Mouse (Mus musculus): ENCODE data around the gene Top2a. TPM values are rescaled to one million over a fixed set of nuclear protein-coding genes. Genes with fewer than 3 reads are reported as not detected.

The Top2a gene
- polyA plus RNA-seq, 1 experiment from 2014 or later: 476 TPM

- 92% methylated on average over 18 of the region's 18 CpGs for WGBS
- DNase-seq (ENCODE audit: low spot score) (no peak), ATAC-seq (replicated peaks; ENCODE audit: low FRiP score) (no peak)
- H3K4me3 ChIP-seq (ENCODE audit: low read depth, low read length): no peak overlapping the region
- no peaks in the 10 kb centered on the region for H3K36me3 ChIP-seq (ENCODE audit: control insufficient read depth, insufficient read depth, low read length)
- H3K9me3 ChIP-seq (ENCODE audit: control insufficient read depth, low read length): no peaks in the 10 kb centered on the region
- H3K4me1 ChIP-seq (replicated peaks; ENCODE audit: control insufficient read depth, insufficient read depth, low read length): peaks cover 15% of the 10 kb centered on the region
- H3K27ac ChIP-seq (ENCODE audit: low read depth, low read length): no peak overlapping the region
- H3K9ac ChIP-seq (ENCODE audit: low read length): no peak overlapping the region
- H3K4me2 ChIP-seq (ENCODE audit: low read depth, low read length, severe bottlenecking): no peak overlapping the region
- H3K27me3 ChIP-seq (ENCODE audit: control insufficient read depth, insufficient read depth, low read length): no peaks in the 10 kb centered on the region
These were observed 75.9 kb downstream of the Top2a start for GRCm38 (mm10) chr11:98947969-98948569.

GRCm38 (mm10) chr11:98945605-98945977, 78.4 kb downstream of the Top2a start:
- no peak for ATAC-seq (replicated peaks; ENCODE audit: low FRiP score)
- no peak for DNase-seq (ENCODE audit: low spot score)
- Histone ChIP-seq H3K4me3 (ENCODE audit: low read depth, low read length) (no peak overlapping the region), H3K27me3 (ENCODE audit: control insufficient read depth, insufficient read depth, low read length) (no peaks in the 10 kb centered on the region), H3K9me3 (ENCODE audit: control insufficient read depth, low read length) (no peaks in the 10 kb centered on the region), H3K4me2 (ENCODE audit: low read depth, low read length, severe bottlenecking) (no peak overlapping the region), H3K4me1 (replicated peaks; ENCODE audit: control insufficient read depth, insufficient read depth, low read length) (peaks cover 29% of the 10 kb centered on the region), H3K36me3 (ENCODE audit: control insufficient read depth, insufficient read depth, low read length) (no peaks in the 10 kb centered on the region), H3K27ac (ENCODE audit: low read depth, low read length) (no peak overlapping the region), H3K9ac (ENCODE audit: low read length) (no peak overlapping the region)
- 61% methylated on average over 3 of the region's 3 CpGs for WGBS

- Histone ChIP-seq H3K4me3 (ENCODE audit: low read depth, low read length) (no peak overlapping the region), H3K36me3 (ENCODE audit: control insufficient read depth, insufficient read depth, low read length) (no peaks in the 10 kb centered on the region), H3K27me3 (ENCODE audit: control insufficient read depth, insufficient read depth, low read length) (no peaks in the 10 kb centered on the region), H3K4me1 (replicated peaks; ENCODE audit: control insufficient read depth, insufficient read depth, low read length) (peaks cover 32% of the 10 kb centered on the region), H3K4me2 (ENCODE audit: low read depth, low read length, severe bottlenecking) (no peak overlapping the region), H3K9me3 (ENCODE audit: control insufficient read depth, low read length) (no peaks in the 10 kb centered on the region), H3K9ac (ENCODE audit: low read length) (no peak overlapping the region), H3K27ac (ENCODE audit: low read depth, low read length) (no peak overlapping the region)
- no peak for ATAC-seq (replicated peaks; ENCODE audit: low FRiP score)
- WGBS: 30% methylated on average over 11 of the region's 11 CpGs
- DNase-seq (ENCODE audit: low spot score): no peak
These were observed 78.9 kb downstream of the Top2a start for GRCm38 (mm10) chr11:98944897-98945604.

- WGBS: 35% methylated on average over 14 of the region's 14 CpGs
- DNase-seq (ENCODE audit: low spot score) (no peak), ATAC-seq (replicated peaks; ENCODE audit: low FRiP score) (no peak)
- H3K36me3 ChIP-seq (ENCODE audit: control insufficient read depth, insufficient read depth, low read length): no peaks in the 10 kb centered on the region
- H3K27me3 ChIP-seq (ENCODE audit: control insufficient read depth, insufficient read depth, low read length): no peaks in the 10 kb centered on the region
- H3K9ac ChIP-seq (ENCODE audit: low read length): peak overlapping the region; percentile 37; the same call in 1 of the 2 replicates
- H3K4me2 ChIP-seq (ENCODE audit: low read depth, low read length, severe bottlenecking): no peak overlapping the region
- peaks cover 33% of the 10 kb centered on the region for H3K4me1 ChIP-seq (replicated peaks; ENCODE audit: control insufficient read depth, insufficient read depth, low read length)
- H3K4me3 ChIP-seq (ENCODE audit: low read depth, low read length): no peak overlapping the region
- no peaks in the 10 kb centered on the region for H3K9me3 ChIP-seq (ENCODE audit: control insufficient read depth, low read length)
- H3K27ac ChIP-seq (ENCODE audit: low read depth, low read length): peak overlapping the region; percentile 41
These were observed 80.1 kb downstream of the Top2a start for GRCm38 (mm10) chr11:98943741-98944461.

Other genes with a start within 250 kb of the Top2a start
- gene Nr1d1, start 248.9 kb downstream of the Top2a start, polyA plus RNA-seq (2014; fragmentation: Nextera tagmentation; extraction: Ambion mirVana): 1.0 and 1.6 TPM in 2 replicates
- 24.0 and 28.4 TPM in 2 replicates for gene Msl1, start 228.7 kb downstream of the Top2a start, polyA plus RNA-seq (2014; fragmentation: Nextera tagmentation; extraction: Ambion mirVana)
- gene Casc3, start 219.3 kb downstream of the Top2a start, polyA plus RNA-seq (2014; fragmentation: Nextera tagmentation; extraction: Ambion mirVana): 59.9 and 63.2 TPM in 2 replicates
- gene Rapgefl1, start 187.4 kb downstream of the Top2a start, polyA plus RNA-seq (2014; fragmentation: Nextera tagmentation; extraction: Ambion mirVana): 2.0 and 2.5 TPM in 2 replicates
- gene Wipf2, start 160.6 kb downstream of the Top2a start, polyA plus RNA-seq (2014; fragmentation: Nextera tagmentation; extraction: Ambion mirVana): 5.5 and 6.3 TPM in 2 replicates
- gene Cdc6, start 116.4 kb downstream of the Top2a start, polyA plus RNA-seq (2014; fragmentation: Nextera tagmentation; extraction: Ambion mirVana): 52.8 and 54.7 TPM in 2 replicates
- gene Rara, start 96.4 kb downstream of the Top2a start, polyA plus RNA-seq (2014; fragmentation: Nextera tagmentation; extraction: Ambion mirVana): 23.3 and 25.2 TPM in 2 replicates
- 0.23 TPM in 1 of 2 replicates, not detected in the other for gene Gjd3, start 41.2 kb downstream of the Top2a start, polyA plus RNA-seq (2014; fragmentation: Nextera tagmentation; extraction: Ambion mirVana)
- 246 and 252 TPM in 2 replicates for gene Igfbp4, start 17.1 kb upstream of the Top2a start, polyA plus RNA-seq (2014; fragmentation: Nextera tagmentation; extraction: Ambion mirVana)
- gene Tns4, start 65.1 kb upstream of the Top2a start, polyA plus RNA-seq (2014; fragmentation: Nextera tagmentation; extraction: Ambion mirVana): 0.27 and 0.65 TPM in 2 replicates
- 0.31 TPM in 1 of 2 replicates, not detected in the other for gene Ccr7, start 130.9 kb upstream of the Top2a start, polyA plus RNA-seq (2014; fragmentation: Nextera tagmentation; extraction: Ambion mirVana)
- 203 and 209 TPM in 2 replicates for gene Smarce1, start 206.8 kb upstream of the Top2a start, polyA plus RNA-seq (2014; fragmentation: Nextera tagmentation; extraction: Ambion mirVana)
- gene Krt222, start 219.9 kb upstream of the Top2a start, polyA plus RNA-seq (2014; fragmentation: Nextera tagmentation; extraction: Ambion mirVana): 0.29 and 0.59 TPM in 2 replicates